Mouse (Mus musculus): Measurements from ENCODE around the gene Cdk7. TPM values are rescaled to one million over a fixed set of nuclear protein-coding genes. Genes with fewer than 3 reads are reported as not detected.
A peak's percentile ranks its signal among the peaks of the same experiment; 100 is the strongest.

Gene Cdk7
- polyA plus RNA-seq, 1 experiment from 2014 or later = 78.0 TPM

DNA sequence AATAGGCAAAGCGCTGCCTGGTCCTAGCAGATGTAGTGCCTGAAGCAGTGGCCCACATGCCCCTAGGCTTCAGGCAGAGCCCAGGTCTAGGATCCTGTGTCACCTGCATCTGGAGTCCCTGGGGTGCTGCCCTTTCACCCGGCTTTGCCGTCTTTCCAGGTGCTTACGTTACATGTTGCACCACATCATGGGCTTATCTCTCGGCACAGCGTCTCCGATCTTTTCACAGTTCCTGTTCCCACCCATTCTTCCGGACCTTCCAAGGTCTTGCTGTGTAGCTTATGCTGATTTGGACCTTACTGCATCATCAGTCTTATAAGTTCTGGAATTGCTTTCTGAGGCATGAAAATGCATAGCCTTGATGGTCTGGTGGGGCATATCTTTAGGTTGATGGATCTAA lies 21.8 kb upstream of the Cdk7 start:
- no peaks in the 10 kb centered on the region for H3K27me3 ChIP-seq (ENCODE audit: control insufficient read depth, insufficient read depth, low read length)
- H3K36me3 ChIP-seq (ENCODE audit: control insufficient read depth, insufficient read depth, low read length) = no peaks in the 10 kb centered on the region
- DNase-seq (ENCODE audit: low spot score) (no peak), ATAC-seq (ENCODE audit: low FRiP score) (no peak)
- no peak overlapping the region for H3K27ac ChIP-seq (ENCODE audit: low read depth, low read length)
- no peaks in the 10 kb centered on the region for H3K9me3 ChIP-seq (ENCODE audit: control insufficient read depth, low read length)
- no peak overlapping the region for H3K4me3 ChIP-seq (ENCODE audit: low read depth, low read length)
- H3K4me1 ChIP-seq (replicated peaks; ENCODE audit: control insufficient read depth, insufficient read depth, low read length) = no peaks in the 10 kb centered on the region
- H3K9ac ChIP-seq (ENCODE audit: low read depth, low read length) = no peak overlapping the region
- no peak overlapping the region for H3K4me2 ChIP-seq (replicated peaks; ENCODE audit: low read depth, low read length)
- WGBS = 88% methylated on average over 8 of the region's 8 CpGs

DNA sequence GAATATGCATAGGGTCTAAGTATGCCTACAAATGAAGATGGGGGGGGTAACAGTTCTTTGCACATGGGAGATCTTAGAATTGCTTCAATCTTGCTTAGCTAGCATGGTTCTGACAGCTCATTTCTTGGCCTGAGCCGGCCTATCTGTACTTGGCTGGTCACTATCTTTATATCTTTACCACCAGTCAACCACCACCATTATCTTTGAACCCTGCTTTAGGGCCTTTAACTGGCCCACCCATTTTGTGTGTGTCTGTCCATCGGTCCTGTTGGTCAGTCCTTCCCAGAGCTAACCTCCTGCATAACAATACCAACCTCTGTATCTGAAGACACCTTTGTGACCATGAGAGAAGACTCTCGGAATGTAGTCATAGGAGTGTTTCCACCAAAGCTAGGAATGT lies 20.7 kb upstream of the Cdk7 start:
- Histone ChIP-seq H3K27me3 (ENCODE audit: control insufficient read depth, insufficient read depth, low read length) (no peaks in the 10 kb centered on the region), H3K9ac (ENCODE audit: low read depth, low read length) (no peak overlapping the region), H3K9me3 (ENCODE audit: control insufficient read depth, low read length) (no peaks in the 10 kb centered on the region), H3K27ac (ENCODE audit: low read depth, low read length) (no peak overlapping the region), H3K4me2 (replicated peaks; ENCODE audit: low read depth, low read length) (no peak overlapping the region), H3K4me1 (replicated peaks; ENCODE audit: control insufficient read depth, insufficient read depth, low read length) (no peaks in the 10 kb centered on the region), H3K36me3 (ENCODE audit: control insufficient read depth, insufficient read depth, low read length) (no peaks in the 10 kb centered on the region), H3K4me3 (ENCODE audit: low read depth, low read length) (no peak overlapping the region)
- 87% methylated on average over 3 of the region's 3 CpGs for WGBS
- ATAC-seq (ENCODE audit: low FRiP score) = no peak
- DNase-seq (ENCODE audit: low spot score) = no peak

DNA sequence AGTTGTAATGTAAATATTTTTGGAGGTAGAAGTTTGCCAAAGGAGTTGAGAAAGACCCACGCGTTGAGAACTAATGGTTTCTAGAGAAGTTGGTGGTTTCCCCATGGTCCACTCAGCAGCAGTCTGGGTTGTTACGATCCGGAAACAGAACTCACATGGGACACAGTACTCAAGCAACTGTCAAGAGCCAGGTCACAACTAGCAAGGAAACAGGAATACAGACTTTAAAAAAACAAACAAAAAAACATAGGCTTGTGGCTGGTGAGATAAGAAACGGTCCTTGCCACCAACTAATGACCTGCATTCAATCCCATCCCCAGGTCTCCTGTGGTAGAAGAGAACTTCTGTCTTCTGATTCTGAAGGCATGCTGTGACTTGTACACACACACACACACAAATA lies 20.1 kb upstream of the Cdk7 start:
- Histone ChIP-seq H3K4me3 (ENCODE audit: low read depth, low read length) (no peak overlapping the region), H3K36me3 (ENCODE audit: control insufficient read depth, insufficient read depth, low read length) (no peaks in the 10 kb centered on the region), H3K4me2 (replicated peaks; ENCODE audit: low read depth, low read length) (no peak overlapping the region), H3K27ac (ENCODE audit: low read depth, low read length) (no peak overlapping the region), H3K27me3 (ENCODE audit: control insufficient read depth, insufficient read depth, low read length) (no peaks in the 10 kb centered on the region), H3K4me1 (replicated peaks; ENCODE audit: control insufficient read depth, insufficient read depth, low read length) (no peaks in the 10 kb centered on the region), H3K9me3 (ENCODE audit: control insufficient read depth, low read length) (no peaks in the 10 kb centered on the region), H3K9ac (ENCODE audit: low read depth, low read length) (no peak overlapping the region)
- DNase-seq (ENCODE audit: low spot score) (no peak), ATAC-seq (ENCODE audit: low FRiP score) (no peak)
- WGBS = 89% methylated on average over 5 of the region's 5 CpGs

DNA sequence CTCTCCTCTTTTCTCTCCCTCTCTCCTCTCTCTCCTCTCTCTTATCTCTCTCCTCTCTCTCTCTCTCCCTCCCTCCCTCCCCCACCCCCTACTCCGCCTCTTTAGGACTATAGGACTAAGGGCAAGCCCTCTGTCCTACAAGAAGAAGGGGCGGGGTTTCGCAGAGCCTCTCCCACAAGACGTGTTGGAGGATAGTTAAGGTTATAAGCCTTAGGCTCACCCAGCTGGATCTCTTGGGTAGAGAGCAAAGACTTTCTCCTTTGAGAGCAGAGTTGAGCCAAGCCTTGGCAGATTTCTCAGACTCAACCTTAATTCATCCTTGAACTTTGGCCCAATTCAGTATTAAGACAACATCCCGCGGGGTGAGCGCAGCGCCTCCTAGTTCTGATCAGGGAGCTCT lies 17.9 kb upstream of the Cdk7 start:
- ATAC-seq (ENCODE audit: low FRiP score) (no peak), DNase-seq (ENCODE audit: low spot score) (no peak)
- Histone ChIP-seq H3K9ac (ENCODE audit: low read depth, low read length) (no peak overlapping the region), H3K27me3 (ENCODE audit: control insufficient read depth, insufficient read depth, low read length) (no peaks in the 10 kb centered on the region), H3K4me2 (replicated peaks; ENCODE audit: low read depth, low read length) (no peak overlapping the region), H3K4me1 (replicated peaks; ENCODE audit: control insufficient read depth, insufficient read depth, low read length) (no peaks in the 10 kb centered on the region), H3K36me3 (ENCODE audit: control insufficient read depth, insufficient read depth, low read length) (no peaks in the 10 kb centered on the region), H3K9me3 (ENCODE audit: control insufficient read depth, low read length) (no peaks in the 10 kb centered on the region), H3K27ac (ENCODE audit: low read depth, low read length) (no peak overlapping the region), H3K4me3 (ENCODE audit: low read depth, low read length) (no peak overlapping the region)
- 40% methylated on average over 7 of the region's 8 CpGs for WGBS

DNA sequence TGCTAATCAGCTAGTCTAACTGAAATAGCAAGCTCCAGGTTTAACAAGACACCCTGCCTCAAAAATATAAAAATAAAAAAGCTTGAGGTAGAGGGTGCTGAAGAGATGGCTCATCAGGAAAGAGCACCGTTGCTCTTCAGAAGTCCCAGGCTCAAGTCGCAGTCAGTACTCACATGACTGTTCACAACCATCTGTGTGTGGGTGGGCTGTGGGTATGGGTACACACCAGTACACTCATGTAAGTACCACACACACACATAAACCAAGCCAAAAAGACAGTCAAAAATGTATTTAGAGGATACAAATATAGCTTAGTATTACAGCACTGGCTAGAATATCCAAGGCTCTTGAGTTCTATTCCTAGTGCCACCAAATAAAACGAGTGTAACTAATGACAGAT lies 15.4 kb upstream of the Cdk7 start:
- Histone ChIP-seq H3K36me3 (ENCODE audit: control insufficient read depth, insufficient read depth, low read length) (no peaks in the 10 kb centered on the region), H3K27me3 (ENCODE audit: control insufficient read depth, insufficient read depth, low read length) (no peaks in the 10 kb centered on the region), H3K27ac (ENCODE audit: low read depth, low read length) (no peak overlapping the region), H3K9me3 (ENCODE audit: control insufficient read depth, low read length) (no peaks in the 10 kb centered on the region), H3K4me2 (replicated peaks; ENCODE audit: low read depth, low read length) (no peak overlapping the region), H3K4me1 (replicated peaks; ENCODE audit: control insufficient read depth, insufficient read depth, low read length) (no peaks in the 10 kb centered on the region), H3K4me3 (ENCODE audit: low read depth, low read length) (no peak overlapping the region), H3K9ac (ENCODE audit: low read depth, low read length) (no peak overlapping the region)
- 92% methylated on average over 3 of the region's 3 CpGs for WGBS
- DNase-seq (ENCODE audit: low spot score) (no peak), ATAC-seq (ENCODE audit: low FRiP score) (no peak)

DNA sequence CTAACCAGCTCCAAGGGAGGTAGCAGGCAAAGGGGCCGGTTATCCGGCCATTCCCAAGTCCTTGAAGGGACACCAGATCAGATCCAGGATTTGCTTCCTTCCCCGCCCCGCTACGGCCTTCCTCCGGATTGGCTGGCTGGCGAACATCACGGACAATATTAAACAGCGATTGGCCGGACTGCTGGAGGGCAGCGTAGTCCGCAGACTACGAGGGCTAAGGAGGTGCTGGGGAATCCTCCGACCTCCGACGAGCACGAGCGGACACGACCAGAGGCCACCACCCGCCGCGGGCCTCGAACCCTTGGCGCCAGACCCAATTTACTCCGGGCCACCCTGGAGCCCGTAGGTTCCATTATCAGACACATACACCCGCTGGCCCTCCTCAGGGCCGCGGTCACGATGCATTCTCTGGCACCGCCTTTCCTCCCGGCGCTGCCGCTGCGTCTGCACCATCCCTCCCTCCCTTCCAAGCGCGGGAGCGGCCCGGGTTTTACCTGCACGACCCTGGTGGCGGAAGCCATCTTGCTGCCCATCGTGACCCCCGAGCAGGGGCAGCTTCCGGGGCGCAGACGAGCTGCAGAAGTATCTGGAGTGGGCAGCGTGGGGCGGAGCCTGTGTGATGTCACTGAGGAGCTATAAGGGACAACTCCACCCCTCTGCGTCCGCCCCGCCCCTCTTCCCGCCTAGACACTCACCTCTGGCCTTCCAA lies 13.5 kb upstream of the Cdk7 start, which contains the start of gene Mrps36:
Gene Mrps36 (minus strand): TSS at position 624 of the 709 bp plus-strand sequence.
- Histone ChIP-seq H3K4me1 (replicated peaks; ENCODE audit: control insufficient read depth, insufficient read depth, low read length) (no peaks in the 10 kb centered on the region), H3K36me3 (ENCODE audit: control insufficient read depth, insufficient read depth, low read length) (no peaks in the 10 kb centered on the region), H3K4me3 (ENCODE audit: low read depth, low read length) (peak within 1 kb of the TSS; percentile 87), H3K27me3 (ENCODE audit: control insufficient read depth, insufficient read depth, low read length) (no peaks in the 10 kb centered on the region), H3K27ac (ENCODE audit: low read depth, low read length) (peak within 1 kb of the TSS; percentile 96), H3K9me3 (ENCODE audit: control insufficient read depth, low read length) (no peaks in the 10 kb centered on the region), H3K9ac (ENCODE audit: low read depth, low read length) (peak within 1 kb of the TSS; percentile 84), H3K4me2 (replicated peaks; ENCODE audit: low read depth, low read length) (peak within 1 kb of the TSS; percentile 53)
- ATAC-seq (ENCODE audit: low FRiP score) (peak; percentile 98), DNase-seq (ENCODE audit: low spot score) (peak; percentile 93)
- under 1% methylated on average over 52 of the region's 52 CpGs for WGBS

DNA sequence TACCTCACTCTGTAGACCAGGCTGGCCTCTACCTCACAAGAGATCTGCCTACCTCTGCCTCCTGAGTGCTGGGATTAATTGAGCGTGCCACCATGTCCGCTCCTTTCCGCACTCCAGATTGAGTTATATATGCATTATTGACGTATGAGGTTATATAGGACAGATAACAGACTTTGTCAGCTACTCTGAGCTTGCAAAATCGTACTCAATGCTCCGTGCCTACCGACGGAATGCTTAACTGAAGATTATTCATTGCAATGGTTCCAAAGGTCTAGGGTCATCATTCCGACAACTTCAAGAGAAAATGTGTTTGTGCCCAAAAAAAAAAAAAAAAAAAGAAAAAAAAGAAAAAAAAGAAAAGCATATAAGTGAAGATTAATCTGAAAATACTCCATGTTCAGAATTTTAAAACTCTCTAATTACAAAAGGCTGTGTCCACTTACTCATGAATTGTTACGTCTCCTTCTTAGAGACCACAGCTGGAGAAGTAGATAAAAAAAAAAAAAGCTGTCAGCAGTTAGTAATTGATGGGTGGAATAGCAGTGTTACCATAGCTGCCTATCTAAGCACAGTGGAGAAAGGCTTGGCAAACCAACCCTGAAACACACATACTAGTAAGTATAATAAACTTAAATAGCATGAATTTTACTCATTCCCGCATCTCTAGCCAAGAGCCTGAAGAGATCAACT lies 12.8 kb upstream of the Cdk7 start:
- no peaks in the 10 kb centered on the region for H3K4me1 ChIP-seq (replicated peaks; ENCODE audit: control insufficient read depth, insufficient read depth, low read length)
- H3K9ac ChIP-seq (ENCODE audit: low read depth, low read length) = peak overlapping the region; percentile 84; the same call in 1 of the 2 replicates
- peak overlapping the region; percentile 87 for H3K4me3 ChIP-seq (ENCODE audit: low read depth, low read length)
- no peaks in the 10 kb centered on the region for H3K27me3 ChIP-seq (ENCODE audit: control insufficient read depth, insufficient read depth, low read length)
- peak overlapping the region; percentile 96; the same call in 1 of the 2 replicates for H3K27ac ChIP-seq (ENCODE audit: low read depth, low read length)
- no peaks in the 10 kb centered on the region for H3K36me3 ChIP-seq (ENCODE audit: control insufficient read depth, insufficient read depth, low read length)
- no peak for DNase-seq (ENCODE audit: low spot score)
- WGBS = 67% methylated on average over 11 of the region's 11 CpGs
- H3K4me2 ChIP-seq (replicated peaks; ENCODE audit: low read depth, low read length) = peak overlapping the region; percentile 53
- peak; percentile 66 for ATAC-seq (ENCODE audit: low FRiP score)
- H3K9me3 ChIP-seq (ENCODE audit: control insufficient read depth, low read length) = no peaks in the 10 kb centered on the region

DNA sequence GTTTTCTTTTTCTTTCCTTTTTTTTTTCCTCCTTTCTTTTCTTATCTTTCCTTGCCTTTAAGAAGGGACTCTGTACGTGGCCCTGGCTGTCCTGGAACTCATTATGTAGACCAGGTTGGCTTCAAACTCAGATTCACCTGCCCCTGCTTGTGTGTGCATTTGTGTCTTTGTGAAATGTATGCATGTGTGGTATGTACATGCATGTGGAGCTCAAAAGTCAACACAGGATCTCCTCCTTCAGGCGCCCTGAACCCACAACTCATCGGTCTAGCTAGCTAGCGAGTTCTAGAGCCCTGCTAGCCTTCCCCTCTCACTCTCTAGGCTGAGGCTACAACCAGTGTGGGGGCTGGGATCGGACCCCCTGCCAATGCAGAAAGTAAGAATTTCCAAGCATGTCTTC lies 12.1 kb upstream of the Cdk7 start:
- no peak overlapping the region for H3K4me3 ChIP-seq (ENCODE audit: low read depth, low read length)
- H3K4me2 ChIP-seq (replicated peaks; ENCODE audit: low read depth, low read length) = no peak overlapping the region
- no peaks in the 10 kb centered on the region for H3K4me1 ChIP-seq (replicated peaks; ENCODE audit: control insufficient read depth, insufficient read depth, low read length)
- no peaks in the 10 kb centered on the region for H3K36me3 ChIP-seq (ENCODE audit: control insufficient read depth, insufficient read depth, low read length)
- H3K9me3 ChIP-seq (ENCODE audit: control insufficient read depth, low read length) = no peaks in the 10 kb centered on the region
- no peak for DNase-seq (ENCODE audit: low spot score)
- WGBS = 90% methylated on average over 5 of the region's 5 CpGs
- H3K27ac ChIP-seq (ENCODE audit: low read depth, low read length) = no peak overlapping the region
- H3K9ac ChIP-seq (ENCODE audit: low read depth, low read length) = no peak overlapping the region
- no peaks in the 10 kb centered on the region for H3K27me3 ChIP-seq (ENCODE audit: control insufficient read depth, insufficient read depth, low read length)
- no peak for ATAC-seq (ENCODE audit: low FRiP score)

DNA sequence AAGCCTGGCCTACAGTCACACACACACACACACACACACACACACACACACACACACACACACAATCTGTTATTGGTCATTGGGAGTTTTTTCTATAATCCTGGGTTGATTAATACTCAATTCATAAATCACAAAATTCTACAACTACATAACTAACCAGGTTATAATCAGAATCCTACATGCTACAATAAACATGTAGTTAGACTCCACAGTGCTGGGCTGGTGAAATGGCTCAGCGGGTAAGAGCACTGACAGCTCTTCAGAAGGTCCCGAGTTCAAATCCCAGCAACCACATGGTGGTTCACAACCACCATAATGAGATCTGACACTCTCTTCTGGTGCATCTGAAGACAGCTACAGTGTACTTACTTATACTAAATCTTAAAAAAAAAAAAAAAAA lies 2.0 kb upstream of the Cdk7 start:
- Histone ChIP-seq H3K9ac (ENCODE audit: low read depth, low read length) (no peak overlapping the region), H3K36me3 (ENCODE audit: control insufficient read depth, insufficient read depth, low read length) (peaks cover 2% of the 10 kb centered on the region; the same call in 1 of the 2 replicates), H3K27ac (ENCODE audit: low read depth, low read length) (no peak overlapping the region), H3K9me3 (ENCODE audit: control insufficient read depth, low read length) (no peaks in the 10 kb centered on the region), H3K4me3 (ENCODE audit: low read depth, low read length) (no peak overlapping the region), H3K4me2 (replicated peaks; ENCODE audit: low read depth, low read length) (no peak overlapping the region), H3K27me3 (ENCODE audit: control insufficient read depth, insufficient read depth, low read length) (no peaks in the 10 kb centered on the region), H3K4me1 (replicated peaks; ENCODE audit: control insufficient read depth, insufficient read depth, low read length) (no peaks in the 10 kb centered on the region)
- WGBS = 92% methylated on average over 2 of the region's 2 CpGs
- ATAC-seq (ENCODE audit: low FRiP score) = no peak
- DNase-seq (ENCODE audit: low spot score) = no peak
